8 mouse cellular contexts compared by ENCODE assay signal in the genomic region with DNA sequence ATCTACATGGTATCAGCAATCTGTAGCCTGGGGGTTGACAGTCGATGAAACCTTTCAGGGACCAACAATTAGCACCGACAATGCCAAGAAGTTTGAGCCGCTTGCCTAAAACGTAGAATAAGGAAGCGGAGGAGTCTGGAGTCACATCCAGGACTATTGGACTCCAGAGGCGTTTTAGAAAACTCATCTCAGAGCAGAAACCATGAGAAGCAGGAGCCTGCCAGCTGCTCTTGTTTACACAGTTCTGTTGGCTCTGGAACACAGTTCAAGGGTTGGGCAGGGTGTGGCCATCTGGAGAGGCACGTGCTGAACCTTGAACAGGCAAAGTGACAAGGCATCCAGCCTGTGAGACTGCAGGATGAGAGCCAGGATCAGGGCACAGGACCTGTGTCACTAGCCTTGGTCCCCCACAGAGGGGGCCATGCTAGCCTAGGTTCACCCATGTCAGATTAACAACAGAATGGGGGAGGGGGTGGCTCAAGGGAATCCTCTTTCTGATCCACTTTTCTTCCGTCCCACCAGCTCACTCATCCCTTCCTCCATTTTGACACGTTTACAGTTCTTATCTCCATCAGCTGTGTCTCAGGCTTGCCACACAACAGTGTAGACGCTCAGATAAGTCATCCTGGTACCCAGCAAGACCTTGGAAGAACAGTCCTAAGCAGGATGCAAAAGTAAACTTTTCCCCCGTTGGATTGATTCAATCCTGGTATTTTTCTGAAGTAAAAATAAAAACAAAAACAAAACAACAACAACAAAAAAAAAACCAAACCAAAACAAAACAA. TPM values are rescaled to one million over a fixed set of nuclear protein-coding genes. Genes with fewer than 3 reads are reported as not detected.
DNase-seq lines count a peak whose midpoint lies in the region; ATAC-seq and TF ChIP-seq lines count a peak whose summit lies in the region.

No protein-coding gene starts in this region.

- H3K4me1 ChIP-seq in intestine, embryonic 15.5 days (replicated peaks): peaks cover 50% of the 10 kb centered on the region
- peaks cover 13 to 55% of the 10 kb centered on the region in 2 experiments for H3K4me1 ChIP-seq in liver, embryonic 14.5 days (replicated peaks; ENCODE audit: control insufficient read depth in 2 of 2, insufficient read depth in 2 of 2, low read length in 1 of 2)
- H3K4me1 ChIP-seq in midbrain, embryonic 11.5 days (ENCODE audit: control insufficient read depth, insufficient read depth, low read length): peaks cover 13% of the 10 kb centered on the region

- no peak for TF ChIP-seq EP300 in liver, embryonic 14.5 days (IDR thresholded peaks at IDR 0.05; ENCODE audit: low read depth)

- H3K9ac ChIP-seq in intestine, embryonic 15.5 days: no peak overlapping the region
- H3K9ac ChIP-seq in liver, embryonic 14.5 days (replicated peaks): no peak overlapping the region
- H3K9ac ChIP-seq in midbrain, embryonic 11.5 days (ENCODE audit: low read length): no peak overlapping the region

- 41% methylated on average over 11 of the region's 11 CpGs for WGBS in intestine, embryonic 15.5 days
- 42% methylated on average over 11 of the region's 11 CpGs for WGBS in liver, embryonic 14.5 days (ENCODE audit: insufficient replicate concordance)
- WGBS in midbrain, embryonic 11.5 days: 75% methylated on average over 11 of the region's 11 CpGs

- no peaks in the 10 kb centered on the region for H3K27me3 ChIP-seq in intestine, embryonic 15.5 days (replicated peaks)
- no peaks in the 10 kb centered on the region for H3K27me3 ChIP-seq in liver, embryonic 14.5 days (ENCODE audit: control insufficient read depth, insufficient read depth, low read length)
- peaks cover 5% of the 10 kb centered on the region; the same call in 1 of the 2 replicates for H3K27me3 ChIP-seq in midbrain, embryonic 11.5 days (ENCODE audit: control insufficient read depth, insufficient read depth, low read length)

- peak; percentile 90 for ATAC-seq in intestine, embryonic 15.5 days
- ATAC-seq in liver, embryonic 14.5 days (ENCODE audit: insufficient read depth): peak; percentile 79
- no peak for ATAC-seq in midbrain, embryonic 11.5 days (ENCODE audit: low FRiP score)

- no peak overlapping the region for H3K4me3 ChIP-seq in intestine, embryonic 15.5 days (replicated peaks)
- no peak overlapping the region for H3K4me3 ChIP-seq in liver, embryonic 14.5 days (ENCODE audit: insufficient read depth in 1 of 2, low read depth in 2 of 2, low read length in 2 of 2)
- no peak overlapping the region for H3K4me3 ChIP-seq in midbrain, embryonic 11.5 days (ENCODE audit: low read depth, low read length)

- peak overlapping the region; percentile 73 for H3K27ac ChIP-seq in intestine, embryonic 15.5 days
- no peak overlapping the region for H3K27ac ChIP-seq in liver, embryonic 14.5 days
- H3K27ac ChIP-seq in midbrain, embryonic 11.5 days (ENCODE audit: low read depth, low read length): no peak overlapping the region

- no peaks in the 10 kb centered on the region; the same call in 1 of the 2 replicates for H3K36me3 ChIP-seq in intestine, embryonic 15.5 days
- no peaks in the 10 kb centered on the region for H3K36me3 ChIP-seq in liver, embryonic 14.5 days (replicated peaks; ENCODE audit: control insufficient read depth, insufficient read depth, low read depth)
- no peaks in the 10 kb centered on the region for H3K36me3 ChIP-seq in midbrain, embryonic 11.5 days (ENCODE audit: control insufficient read depth, insufficient read depth, low read length)

- no peak for TF ChIP-seq CTCF in liver, embryonic 14.5 days (IDR thresholded peaks at IDR 0.05; ENCODE audit: low read depth)

- no peaks in the 10 kb centered on the region for H3K9me3 ChIP-seq in intestine, embryonic 15.5 days
- H3K9me3 ChIP-seq in liver, embryonic 14.5 days (ENCODE audit: control insufficient read depth, low read length): no peaks in the 10 kb centered on the region
- no peaks in the 10 kb centered on the region for H3K9me3 ChIP-seq in midbrain, embryonic 11.5 days (ENCODE audit: control insufficient read depth, low read length)

- DNase-seq in adrenal gland, postnatal 10 days: peak; percentile 70
- no peak for DNase-seq in adrenal gland, adult 18-20 months (ENCODE audit: low spot score in 2 of 2)
- peak; percentile 84 for DNase-seq in gastrocnemius, adult 18-20 months (ENCODE audit: low spot score)
- DNase-seq in liver, embryonic 14.5 days (ENCODE audit: low read depth in 3 of 3, low spot score in 3 of 3): peak in 1 of 3 experiments; percentile 48
- DNase-seq in urinary bladder, postnatal 14 days (ENCODE audit: low spot score): peak; percentile 86
- DNase-seq in midbrain, embryonic 11.5 days (ENCODE audit: low spot score, missing footprints): no peak
- no peak for DNase-seq in spleen, postnatal 14 days (ENCODE audit: low spot score in 2 of 2)

- H3K4me2 ChIP-seq in intestine, embryonic 15.5 days (replicated peaks): no peak overlapping the region; the same call in 1 of the 2 replicates
- no peak overlapping the region for H3K4me2 ChIP-seq in liver, embryonic 14.5 days (ENCODE audit: low read depth)
- no peak overlapping the region for H3K4me2 ChIP-seq in midbrain, embryonic 11.5 days

RNA-seq across cellular contexts. Expression of gene Igf2r, which starts 23.1 kb away (rescaled TPM):
- 10 to 100 TPM; 60.7 to 77.0 TPM for total RNA-seq in adrenal gland, postnatal 10 days (2021)
- 10 to 100 TPM; 55.8 to 67.8 TPM for total RNA-seq in adrenal gland, adult 18-20 months (2021)
- 10 to 100 TPM; 42.4 to 43.3 TPM for total RNA-seq in gastrocnemius, adult 18-20 months (2021)
- polyA plus RNA-seq in intestine, embryonic 15.5 days (2015; fragmentation: Nextera tagmentation; extraction: Ambion mirVana): 37.5 and 38.9 TPM in 2 replicates
- 9.5 and 12.6 TPM in 2 replicates for polyA plus RNA-seq in liver, embryonic 14.5 days (2012; rRNA removed)
- polyA plus RNA-seq in liver, embryonic 14.5 days (2014; fragmentation: Nextera tagmentation; extraction: Ambion mirVana): 12.8 and 14.8 TPM in 2 replicates
- polyA plus RNA-seq in midbrain, embryonic 11.5 days (2014; fragmentation: Nextera tagmentation; extraction: Ambion mirVana): 13.3 and 14.9 TPM in 2 replicates

Comparison
In these comparisons a context has a peak if more than half of its experiments do, and no peak if none do; other contexts are left out.
1. DNase-seq: peak in adrenal gland, postnatal 10 days (single experiment), gastrocnemius, adult 18-20 months (single experiment) and urinary bladder, postnatal 14 days (single experiment); none in adrenal gland, adult 18-20 months (0 of 2), midbrain, embryonic 11.5 days (single experiment) and spleen, postnatal 14 days (0 of 2).